Mouse (Mus musculus): ENCODE data around the gene Ctf1. TPM values are rescaled to one million over a fixed set of nuclear protein-coding genes. Genes with fewer than 3 reads are reported as not detected.

Ctf1 gene
- polyA plus RNA-seq (2011; ENCODE audit: insufficient read depth, insufficient read length, low read depth, missing spikeins) = 8.8 and 13.9 TPM in 2 replicates

DNA sequence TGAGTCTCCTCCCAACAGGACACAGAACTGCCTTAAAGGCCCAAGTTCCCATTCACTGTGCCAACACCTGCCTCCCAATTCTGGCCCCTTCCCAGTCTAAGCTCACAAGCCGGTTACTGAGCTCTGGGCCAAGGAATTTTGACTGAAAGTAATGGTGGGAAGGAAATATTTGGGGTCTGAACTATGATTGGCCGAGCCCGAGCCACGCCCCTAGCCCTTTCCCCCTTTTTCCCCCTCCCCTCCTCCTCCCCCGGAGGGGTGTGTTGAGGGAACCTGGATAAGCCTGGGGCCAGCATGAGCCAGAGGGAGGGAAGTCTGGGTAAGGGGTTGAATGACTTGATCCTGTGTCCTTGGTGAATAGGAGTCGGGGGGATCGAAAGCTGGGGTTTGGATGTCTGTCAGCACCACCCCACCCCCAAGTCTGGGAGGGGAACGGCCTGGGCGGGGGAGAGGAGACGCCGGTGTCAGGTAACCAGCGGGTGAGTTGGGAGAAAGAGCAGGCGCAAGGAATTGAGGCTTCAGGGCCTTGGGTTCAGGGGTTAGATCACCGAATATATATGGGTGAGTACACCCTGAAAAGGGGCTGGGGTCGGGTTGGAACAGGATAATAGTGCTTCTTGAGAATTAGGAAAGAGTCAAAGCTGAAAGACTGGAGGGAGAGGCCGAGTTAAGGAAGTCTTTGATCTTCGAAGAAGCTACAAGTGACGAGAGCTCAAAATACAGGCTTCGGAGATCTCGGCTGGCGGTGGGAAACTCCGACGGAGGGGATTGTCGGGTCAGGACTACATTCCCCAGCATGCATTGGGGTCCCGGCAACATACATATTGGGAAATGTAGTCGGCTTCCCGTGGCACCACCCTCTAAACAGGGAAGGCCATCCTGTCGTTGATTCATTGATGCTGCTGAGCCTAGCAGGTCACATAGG, at the start of gene Ctf1:
TSS of gene Ctf1 (plus strand) at position 276 of the 925 bp plus-strand sequence.
- Histone ChIP-seq H3K9ac (ENCODE audit: low read depth, poor library complexity, severe bottlenecking) (peak within 1 kb of the TSS; percentile 65), H3K27me3 (ENCODE audit: control insufficient read depth, insufficient read depth, low read length, poor library complexity, severe bottlenecking) (no peaks in the 10 kb centered on the region), H3K9me3 (replicated peaks; ENCODE audit: control insufficient read depth, insufficient read depth, low read length, poor library complexity, severe bottlenecking) (no peaks in the 10 kb centered on the region), H3K4me1 (ENCODE audit: control insufficient read depth, insufficient read depth, low read length) (no peaks in the 10 kb centered on the region), H3K36me3 (ENCODE audit: control insufficient read depth, insufficient read depth, low read length, poor library complexity, severe bottlenecking) (no peaks in the 10 kb centered on the region), H3K27ac (ENCODE audit: insufficient read depth, low read length) (peak within 1 kb of the TSS; percentile 95), H3K4me3 (ENCODE audit: low read depth, low read length) (peak within 1 kb of the TSS; percentile 70)
- no peak for TF ChIP-seq CTCF (IDR thresholded peaks at IDR 0.05; ENCODE audit: low read depth, low read length)
- 0 out of 2 replicates have a peak, but pooled peaks have one; percentile 3 for TF ChIP-seq EP300 (IDR thresholded peaks at IDR 0.05; ENCODE audit: insufficient read depth, low read depth, low read length)
- TF ChIP-seq POLR2A (IDR thresholded peaks at IDR 0.05; ENCODE audit: insufficient read depth, low read length) = peak; percentile 53

DNA sequence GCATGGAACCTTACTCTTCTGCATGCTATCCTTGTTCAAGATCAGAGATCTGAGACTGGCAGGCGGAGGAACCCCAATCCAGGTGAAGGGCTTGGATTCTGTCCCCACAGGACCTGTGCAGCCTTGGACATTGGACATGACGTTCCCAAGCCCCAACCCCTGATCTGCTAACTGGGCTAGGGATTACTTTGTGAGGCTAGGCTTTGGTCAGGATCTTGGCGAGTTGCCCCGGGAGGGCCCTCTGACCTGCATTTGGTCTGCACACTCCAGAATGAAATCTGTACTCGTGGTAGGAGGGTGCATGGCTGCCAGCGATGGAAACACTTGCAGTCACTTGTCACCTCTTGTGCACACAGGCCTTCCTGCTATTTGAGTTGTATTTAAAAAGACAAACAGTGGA, 49.6 kb upstream of the Ctf1 start:
- H3K36me3 ChIP-seq (ENCODE audit: control insufficient read depth, insufficient read depth, low read length, poor library complexity, severe bottlenecking) = no peaks in the 10 kb centered on the region

GRCm38 (mm10) chr7:127666066-127666654, 46.4 kb upstream of the Ctf1 start:
- H3K9me3 ChIP-seq (replicated peaks; ENCODE audit: control insufficient read depth, insufficient read depth, low read length, poor library complexity, severe bottlenecking) = no peaks in the 10 kb centered on the region
- H3K9ac ChIP-seq (ENCODE audit: low read depth, poor library complexity, severe bottlenecking) = no peak overlapping the region
- no peaks in the 10 kb centered on the region for H3K27me3 ChIP-seq (ENCODE audit: control insufficient read depth, insufficient read depth, low read length, poor library complexity, severe bottlenecking)
- H3K27ac ChIP-seq (ENCODE audit: insufficient read depth, low read length) = no peak overlapping the region
- no peaks in the 10 kb centered on the region for H3K36me3 ChIP-seq (ENCODE audit: control insufficient read depth, insufficient read depth, low read length, poor library complexity, severe bottlenecking)
- H3K4me3 ChIP-seq (ENCODE audit: low read depth, low read length) = no peak overlapping the region
- peaks cover 3% of the 10 kb centered on the region for H3K4me1 ChIP-seq (ENCODE audit: control insufficient read depth, insufficient read depth, low read length)
- TF ChIP-seq CTCF (IDR thresholded peaks at IDR 0.05; ENCODE audit: low read depth, low read length) (no peak), EP300 (IDR thresholded peaks at IDR 0.05; ENCODE audit: insufficient read depth, low read depth, low read length) (no peak), POLR2A (IDR thresholded peaks at IDR 0.05; ENCODE audit: insufficient read depth, low read length) (no peak)

More for the DNA sequence above, 49.6 kb upstream of the Ctf1 start:
- H3K9me3 ChIP-seq (replicated peaks; ENCODE audit: control insufficient read depth, insufficient read depth, low read length, poor library complexity, severe bottlenecking) = no peaks in the 10 kb centered on the region
- no peak overlapping the region for H3K9ac ChIP-seq (ENCODE audit: low read depth, poor library complexity, severe bottlenecking)
- H3K27ac ChIP-seq (ENCODE audit: insufficient read depth, low read length) = no peak overlapping the region
- H3K4me1 ChIP-seq (ENCODE audit: control insufficient read depth, insufficient read depth, low read length) = peaks cover 3% of the 10 kb centered on the region
- TF ChIP-seq POLR2A (IDR thresholded peaks at IDR 0.05; ENCODE audit: insufficient read depth, low read length) (no peak), CTCF (IDR thresholded peaks at IDR 0.05; ENCODE audit: low read depth, low read length) (no peak), EP300 (IDR thresholded peaks at IDR 0.05; ENCODE audit: insufficient read depth, low read depth, low read length) (no peak)
- H3K27me3 ChIP-seq (ENCODE audit: control insufficient read depth, insufficient read depth, low read length, poor library complexity, severe bottlenecking) = no peaks in the 10 kb centered on the region
- H3K4me3 ChIP-seq (ENCODE audit: low read depth, low read length) = no peak overlapping the region

- no peaks in the 10 kb centered on the region for H3K27me3 ChIP-seq (ENCODE audit: control insufficient read depth, insufficient read depth, low read length, poor library complexity, severe bottlenecking)
- no peak overlapping the region for H3K9ac ChIP-seq (ENCODE audit: low read depth, poor library complexity, severe bottlenecking)
- H3K4me3 ChIP-seq (ENCODE audit: low read depth, low read length) = peak overlapping the region; percentile 31; the same call in 1 of the 2 replicates
- H3K36me3 ChIP-seq (ENCODE audit: control insufficient read depth, insufficient read depth, low read length, poor library complexity, severe bottlenecking) = no peaks in the 10 kb centered on the region
- no peaks in the 10 kb centered on the region for H3K9me3 ChIP-seq (replicated peaks; ENCODE audit: control insufficient read depth, insufficient read depth, low read length, poor library complexity, severe bottlenecking)
- H3K27ac ChIP-seq (ENCODE audit: insufficient read depth, low read length) = no peak overlapping the region
- TF ChIP-seq CTCF (IDR thresholded peaks at IDR 0.05; ENCODE audit: low read depth, low read length) = no peak
- TF ChIP-seq POLR2A (IDR thresholded peaks at IDR 0.05; ENCODE audit: insufficient read depth, low read length) = no peak
- TF ChIP-seq EP300 (IDR thresholded peaks at IDR 0.05; ENCODE audit: insufficient read depth, low read depth, low read length) = no peak
- peaks cover 3% of the 10 kb centered on the region for H3K4me1 ChIP-seq (ENCODE audit: control insufficient read depth, insufficient read depth, low read length)
Observed at GRCm38 (mm10) chr7:127666679-127667078, 45.9 kb upstream of the Ctf1 start.

DNA sequence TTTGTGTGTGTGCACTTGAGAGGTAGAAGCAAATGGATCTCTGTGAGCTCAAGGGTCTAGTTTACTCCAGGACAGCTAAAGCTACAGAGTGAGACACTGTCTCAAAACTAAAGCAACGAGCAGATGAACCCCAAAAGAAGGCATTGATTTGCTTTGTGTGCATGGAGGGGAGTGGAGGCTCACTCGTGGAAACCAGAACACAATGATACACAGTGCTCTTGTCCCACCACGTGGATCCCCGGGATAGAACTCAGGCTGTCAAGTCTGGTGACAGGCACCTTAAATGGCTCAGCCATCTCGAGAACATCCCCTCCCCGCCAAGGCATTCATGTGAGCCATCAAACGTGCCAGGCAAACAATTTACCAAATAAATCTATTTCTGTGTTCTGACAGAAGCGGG, 45.4 kb upstream of the Ctf1 start:
- H3K36me3 ChIP-seq (ENCODE audit: control insufficient read depth, insufficient read depth, low read length, poor library complexity, severe bottlenecking) = no peaks in the 10 kb centered on the region
- TF ChIP-seq EP300 (IDR thresholded peaks at IDR 0.05; ENCODE audit: insufficient read depth, low read depth, low read length) = no peak
- no peak for TF ChIP-seq POLR2A (IDR thresholded peaks at IDR 0.05; ENCODE audit: insufficient read depth, low read length)
- no peak for TF ChIP-seq CTCF (IDR thresholded peaks at IDR 0.05; ENCODE audit: low read depth, low read length)
- no peak overlapping the region for H3K27ac ChIP-seq (ENCODE audit: insufficient read depth, low read length)
- peak overlapping the region; percentile 31; the same call in 1 of the 2 replicates for H3K4me3 ChIP-seq (ENCODE audit: low read depth, low read length)
- H3K4me1 ChIP-seq (ENCODE audit: control insufficient read depth, insufficient read depth, low read length) = peaks cover 1% of the 10 kb centered on the region
- no peaks in the 10 kb centered on the region for H3K27me3 ChIP-seq (ENCODE audit: control insufficient read depth, insufficient read depth, low read length, poor library complexity, severe bottlenecking)
- H3K9ac ChIP-seq (ENCODE audit: low read depth, poor library complexity, severe bottlenecking) = no peak overlapping the region
- no peaks in the 10 kb centered on the region for H3K9me3 ChIP-seq (replicated peaks; ENCODE audit: control insufficient read depth, insufficient read depth, low read length, poor library complexity, severe bottlenecking)

All from ES-Bruce4 (cell line).